Mouse (Mus musculus): ENCODE results near the gene Plxnb3. TPM values are rescaled to one million over a fixed set of nuclear protein-coding genes. Genes with fewer than 3 reads are reported as not detected.

Gene Plxnb3
- total RNA-seq, 2 experiments from 2014 or later: not detected

GRCm38 (mm10) chrX:73774802-73775483 is 18.1 kb downstream of the Plxnb3 start:
- ATAC-seq (replicated peaks; ENCODE audit: low FRiP score, low TSS enrichment, poor library complexity, severe bottlenecking): no peak

- no peak for ATAC-seq (replicated peaks; ENCODE audit: low FRiP score, low TSS enrichment, poor library complexity, severe bottlenecking)
These were observed 25.3 kb downstream of the Plxnb3 start for GRCm38 (mm10) chrX:73782227-73782626.

DNA sequence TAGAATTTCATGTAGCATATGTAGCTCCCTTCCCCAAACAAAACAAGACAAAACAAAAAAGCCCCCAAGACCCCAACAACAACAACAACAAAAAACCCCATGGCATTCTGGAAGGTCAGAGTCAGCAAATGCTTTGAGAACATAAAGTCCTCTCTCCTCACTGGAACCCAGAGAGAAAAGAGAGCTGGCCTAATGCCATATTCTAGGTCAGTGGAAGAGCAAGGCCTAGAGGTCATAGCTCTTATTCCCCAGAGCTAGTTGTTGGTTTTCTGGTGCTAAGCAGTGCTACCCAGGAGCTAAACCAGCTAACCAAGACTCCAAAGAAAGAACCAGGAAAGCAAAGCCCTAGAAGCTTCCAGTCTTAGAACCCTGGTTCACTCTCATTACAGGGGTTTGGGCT is 28.8 kb downstream of the Plxnb3 start:
- ATAC-seq (replicated peaks; ENCODE audit: low FRiP score, low TSS enrichment, poor library complexity, severe bottlenecking): no peak

- peak; percentile 93 for ATAC-seq (replicated peaks; ENCODE audit: low FRiP score, low TSS enrichment, poor library complexity, severe bottlenecking)
These were observed 29.7 kb downstream of the Plxnb3 start, which contains the start of the genes Idh3g and Ssr4 for GRCm38 (mm10) chrX:73786364-73787224. Gene Idh3g, minus strand, starts transcription at chrX:73786897. Gene Ssr4, plus strand, starts transcription at chrX:73787028.

- no peak for ATAC-seq (replicated peaks; ENCODE audit: low FRiP score, low TSS enrichment, poor library complexity, severe bottlenecking)
These were observed 30.3 kb downstream of the Plxnb3 start for GRCm38 (mm10) chrX:73787225-73787558.

- ATAC-seq (replicated peaks; ENCODE audit: low FRiP score, low TSS enrichment, poor library complexity, severe bottlenecking): no peak
These were observed 31.6 kb downstream of the Plxnb3 start for GRCm38 (mm10) chrX:73788501-73788900.

GRCm38 (mm10) chrX:73793039-73793438 is 36.1 kb downstream of the Plxnb3 start:
- no peak for ATAC-seq (replicated peaks; ENCODE audit: low FRiP score, low TSS enrichment, poor library complexity, severe bottlenecking)

GRCm38 (mm10) chrX:73793505-73793904 is 36.6 kb downstream of the Plxnb3 start:
- no peak for ATAC-seq (replicated peaks; ENCODE audit: low FRiP score, low TSS enrichment, poor library complexity, severe bottlenecking)

DNA sequence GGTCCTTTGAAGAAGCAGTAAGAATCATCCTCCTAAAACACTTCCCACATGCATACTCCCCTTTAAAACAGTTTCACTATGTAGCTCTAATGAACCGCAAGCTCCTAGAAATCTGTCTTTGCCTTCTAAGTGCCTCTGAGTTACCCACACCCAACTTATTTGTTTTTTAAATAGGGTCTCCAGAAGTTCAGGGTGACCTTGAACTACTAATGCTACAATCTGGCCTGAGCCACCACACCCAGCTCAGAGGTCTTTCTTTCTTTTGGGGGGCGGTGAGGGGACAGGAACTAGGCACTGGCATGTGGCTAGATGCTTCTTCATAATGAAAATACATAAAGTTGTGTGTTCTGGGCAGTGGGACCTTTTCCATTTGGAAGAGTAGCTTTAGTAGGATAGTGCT is 40.6 kb downstream of the Plxnb3 start:
- ATAC-seq (replicated peaks; ENCODE audit: low FRiP score, low TSS enrichment, poor library complexity, severe bottlenecking): no peak

GRCm38 (mm10) chrX:73798502-73798901 is 41.6 kb downstream of the Plxnb3 start:
- ATAC-seq (replicated peaks; ENCODE audit: low FRiP score, low TSS enrichment, poor library complexity, severe bottlenecking): peak; percentile 86

- ATAC-seq (replicated peaks; ENCODE audit: low FRiP score, low TSS enrichment, poor library complexity, severe bottlenecking): no peak
These were observed 48.9 kb downstream of the Plxnb3 start for GRCm38 (mm10) chrX:73805814-73806213.

- no peak for ATAC-seq (replicated peaks; ENCODE audit: low FRiP score, low TSS enrichment, poor library complexity, severe bottlenecking)
These were observed 58.2 kb downstream of the Plxnb3 start for GRCm38 (mm10) chrX:73815072-73815471.

GRCm38 (mm10) chrX:73816596-73817314 is 59.9 kb downstream of the Plxnb3 start:
- ATAC-seq (replicated peaks; ENCODE audit: low FRiP score, low TSS enrichment, poor library complexity, severe bottlenecking): peak; percentile 52; the same call in 1 of the 2 replicates

Other genes starting within 250 kb of the Plxnb3 start
- 1.5 TPM in 1 of 2 replicates, not detected in the other for gene Dusp9, start 117.7 kb upstream of the Plxnb3 start, total RNA-seq (2014; fragmentation: Nextera tagmentation)
- 0.38 and 0.61 TPM in 2 replicates for gene Dusp9, start 117.7 kb upstream of the Plxnb3 start, total RNA-seq (2017)
- gene Pnck, start 97.0 kb upstream of the Plxnb3 start, total RNA-seq (2014; fragmentation: Nextera tagmentation): 2.7 TPM in 1 of 2 replicates, not detected in the other
- not detected in 2 replicates for gene Pnck, start 97.0 kb upstream of the Plxnb3 start, total RNA-seq (2017)
- 2.0 TPM in 1 of 2 replicates, not detected in the other for gene Slc6a8, start 83.9 kb upstream of the Plxnb3 start, total RNA-seq (2014; fragmentation: Nextera tagmentation)
- 0.34 TPM in 1 of 2 replicates, not detected in the other for gene Slc6a8, start 83.9 kb upstream of the Plxnb3 start, total RNA-seq (2017)
- gene Bcap31, start 40.9 kb upstream of the Plxnb3 start, total RNA-seq (2014; fragmentation: Nextera tagmentation): 117 and 129 TPM in 2 replicates
- gene Bcap31, start 40.9 kb upstream of the Plxnb3 start, total RNA-seq (2017): 177 and 215 TPM in 2 replicates
- 8.9 and 12.1 TPM in 2 replicates for gene Abcd1, start 40.5 kb upstream of the Plxnb3 start, total RNA-seq (2014; fragmentation: Nextera tagmentation)
- gene Abcd1, start 40.5 kb upstream of the Plxnb3 start, total RNA-seq (2017): 3.5 and 6.4 TPM in 2 replicates
- not detected in 2 replicates for gene Srpk3, start 17.3 kb downstream of the Plxnb3 start, total RNA-seq (2014; fragmentation: Nextera tagmentation)
- gene Srpk3, start 17.3 kb downstream of the Plxnb3 start, total RNA-seq (2017): not detected in 2 replicates
- 216 and 277 TPM in 2 replicates for gene Idh3g, start 29.8 kb downstream of the Plxnb3 start, total RNA-seq (2014; fragmentation: Nextera tagmentation)
- 239 and 271 TPM in 2 replicates for gene Idh3g, start 29.8 kb downstream of the Plxnb3 start, total RNA-seq (2017)
- 246 and 263 TPM in 2 replicates for gene Ssr4, start 29.9 kb downstream of the Plxnb3 start, total RNA-seq (2014; fragmentation: Nextera tagmentation)
- gene Ssr4, start 29.9 kb downstream of the Plxnb3 start, total RNA-seq (2017): 136 and 138 TPM in 2 replicates
- 0.31 TPM in 1 of 2 replicates, not detected in the other for gene Pdzd4, start 67.9 kb downstream of the Plxnb3 start, total RNA-seq (2014; fragmentation: Nextera tagmentation)
- 0.30 TPM in 1 of 2 replicates, not detected in the other for gene Pdzd4, start 67.9 kb downstream of the Plxnb3 start, total RNA-seq (2017)
- not detected in 2 replicates for gene Avpr2, start 135.0 kb downstream of the Plxnb3 start, total RNA-seq (2014; fragmentation: Nextera tagmentation)
- gene Avpr2, start 135.0 kb downstream of the Plxnb3 start, total RNA-seq (2017): not detected in 2 replicates
- not detected in 2 replicates for gene L1cam, start 139.0 kb downstream of the Plxnb3 start, total RNA-seq (2014; fragmentation: Nextera tagmentation)
- 0.15 and 2.0 TPM in 2 replicates for gene L1cam, start 139.0 kb downstream of the Plxnb3 start, total RNA-seq (2017)
- 27.6 and 32.5 TPM in 2 replicates for gene Arhgap4, start 164.8 kb downstream of the Plxnb3 start, total RNA-seq (2014; fragmentation: Nextera tagmentation)
- 13.7 and 20.1 TPM in 2 replicates for gene Arhgap4, start 164.8 kb downstream of the Plxnb3 start, total RNA-seq (2017)
- 224 and 245 TPM in 2 replicates for gene Naa10, start 164.9 kb downstream of the Plxnb3 start, total RNA-seq (2014; fragmentation: Nextera tagmentation)
- gene Naa10, start 164.9 kb downstream of the Plxnb3 start, total RNA-seq (2017): 150 TPM in 2 replicates
- 3.3 and 7.6 TPM in 2 replicates for gene Renbp, start 173.8 kb downstream of the Plxnb3 start, total RNA-seq (2014; fragmentation: Nextera tagmentation)
- gene Renbp, start 173.8 kb downstream of the Plxnb3 start, total RNA-seq (2017): 6.9 and 11.0 TPM in 2 replicates
- 159 and 169 TPM in 2 replicates for gene Hcfc1, start 209.3 kb downstream of the Plxnb3 start, total RNA-seq (2014; fragmentation: Nextera tagmentation)
- gene Hcfc1, start 209.3 kb downstream of the Plxnb3 start, total RNA-seq (2017): 56.1 and 78.7 TPM in 2 replicates

All from megakaryocyte-erythroid progenitor cell, adult 5-6 weeks (primary cell).